Mouse (Mus musculus) heart, adult 9 months (tissue): ENCODE data around the gene Glp2r.

Source experiments
- DNase-seq, 2 experiments: peaks; one replicate each; pipeline ENCODE4 v3.0.0; 2022; ENCODE audit warnings: low spot score in 2 of 2

The Glp2r gene

GRCm38 (mm10) chr11:67636905-67637586 lies 133.9 kb downstream of the Glp2r start:
- DNase-seq: no peak

DNA sequence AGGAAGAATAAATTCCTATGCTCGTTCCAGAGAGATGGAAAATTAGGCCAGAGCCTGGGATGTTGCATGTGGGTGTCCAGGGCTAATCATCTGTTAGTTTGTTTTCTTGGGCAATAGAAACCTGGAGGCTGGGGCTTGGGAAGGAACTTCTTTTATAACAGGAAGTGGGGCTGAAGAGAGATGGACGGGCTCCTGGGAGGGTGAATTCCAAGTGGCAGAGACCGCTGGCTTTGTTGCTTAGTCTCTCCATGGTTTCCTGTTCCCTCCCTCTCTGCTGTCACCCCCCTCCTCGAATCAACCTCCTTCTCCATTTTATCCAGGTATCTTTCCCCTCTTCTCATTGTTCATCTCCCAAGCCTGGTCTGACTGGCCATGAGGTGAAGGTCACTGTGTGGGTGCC lies 134.8 kb downstream of the Glp2r start:
- peak in 1 of 2 experiments; percentile 10 for DNase-seq

- no peak for DNase-seq
Observed at GRCm38 (mm10) chr11:67633620-67634229, 137.2 kb downstream of the Glp2r start.

DNA sequence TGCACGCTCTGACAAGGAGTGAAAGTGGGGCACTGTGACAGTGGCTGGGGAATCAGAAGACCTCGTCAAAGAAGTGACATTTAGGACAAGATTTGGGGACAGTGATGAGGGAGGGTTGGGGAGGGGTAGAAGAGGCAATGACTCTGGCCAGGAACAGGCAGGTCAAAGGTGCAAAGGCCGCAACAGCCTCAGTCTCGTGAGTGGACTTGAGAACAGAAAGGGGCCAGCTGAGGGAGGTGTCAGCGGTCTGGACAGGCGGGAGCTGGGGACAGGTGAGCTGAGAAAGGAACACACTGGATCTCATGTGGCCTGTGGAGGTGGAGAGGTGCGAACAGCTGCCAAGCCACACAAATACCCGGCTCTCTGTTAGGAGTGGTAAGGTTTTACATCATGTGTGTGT lies 138.0 kb downstream of the Glp2r start:
- no peak for DNase-seq

- DNase-seq: no peak
Observed at GRCm38 (mm10) chr11:67628522-67628921, 142.4 kb downstream of the Glp2r start.

GRCm38 (mm10) chr11:67627179-67627578 lies 143.8 kb downstream of the Glp2r start:
- no peak for DNase-seq

- peak in 1 of 2 experiments; percentile 23 for DNase-seq
Observed at GRCm38 (mm10) chr11:67622340-67622739, 148.6 kb downstream of the Glp2r start.

- no peak for DNase-seq
Observed at GRCm38 (mm10) chr11:67616557-67617239, 154.3 kb downstream of the Glp2r start.

GRCm38 (mm10) chr11:67612158-67612839 lies 158.7 kb downstream of the Glp2r start:
- DNase-seq: no peak
